Mouse (Mus musculus) myocyte (in vitro differentiated cells): ENCODE data around the gene Creg1.

Experiments used
- CEBPB ChIP-seq: IDR thresholded peaks from 2 replicates; pipeline ENCODE4 v1.6.1; 2011; ENCODE audit warnings: mild to moderate bottlenecking, moderate library complexity; ENCODE audit not compliant: poor library complexity, insufficient read depth, severe bottlenecking
- MAX ChIP-seq: IDR thresholded peaks from one replicate; pipeline ENCODE4 v1.6.1; 2011; ENCODE audit warnings: low read depth, mild to moderate bottlenecking, control low read depth
- MYOD1 ChIP-seq, 3 experiments: IDR thresholded peaks; one replicate each; pipeline ENCODE4 v1.6.1; 2011; ENCODE audit warnings: control low read depth in 2 of 3, low read depth in 2 of 3, mild to moderate bottlenecking in 2 of 3, moderate library complexity in 1 of 3; ENCODE audit not compliant: insufficient read length in 2 of 3, control insufficient read depth in 1 of 3
- MYOG ChIP-seq, 3 experiments: IDR thresholded peaks; one replicate each; pipeline ENCODE4 v1.6.1; 2011; ENCODE audit warnings: control low read depth in 2 of 3, low read depth in 2 of 3, mild to moderate bottlenecking in 2 of 3; ENCODE audit not compliant: insufficient read length in 2 of 3, control insufficient read depth in 1 of 3, insufficient read depth in 1 of 3
- SRF ChIP-seq: IDR thresholded peaks from one replicate; pipeline ENCODE4 v1.6.1; 2011; ENCODE audit warnings: low read depth; ENCODE audit not compliant: control insufficient read depth, insufficient read length
- TCF12 ChIP-seq: IDR thresholded peaks from one replicate; pipeline ENCODE4 v1.6.1; 2011; ENCODE audit warnings: mild to moderate bottlenecking, control low read depth; ENCODE audit not compliant: poor library complexity, insufficient read depth, severe bottlenecking
- USF1 ChIP-seq: IDR thresholded peaks from one replicate; pipeline ENCODE4 v1.6.1; 2011; ENCODE audit warnings: low read depth, mild to moderate bottlenecking, control low read depth, moderate library complexity

DNA sequence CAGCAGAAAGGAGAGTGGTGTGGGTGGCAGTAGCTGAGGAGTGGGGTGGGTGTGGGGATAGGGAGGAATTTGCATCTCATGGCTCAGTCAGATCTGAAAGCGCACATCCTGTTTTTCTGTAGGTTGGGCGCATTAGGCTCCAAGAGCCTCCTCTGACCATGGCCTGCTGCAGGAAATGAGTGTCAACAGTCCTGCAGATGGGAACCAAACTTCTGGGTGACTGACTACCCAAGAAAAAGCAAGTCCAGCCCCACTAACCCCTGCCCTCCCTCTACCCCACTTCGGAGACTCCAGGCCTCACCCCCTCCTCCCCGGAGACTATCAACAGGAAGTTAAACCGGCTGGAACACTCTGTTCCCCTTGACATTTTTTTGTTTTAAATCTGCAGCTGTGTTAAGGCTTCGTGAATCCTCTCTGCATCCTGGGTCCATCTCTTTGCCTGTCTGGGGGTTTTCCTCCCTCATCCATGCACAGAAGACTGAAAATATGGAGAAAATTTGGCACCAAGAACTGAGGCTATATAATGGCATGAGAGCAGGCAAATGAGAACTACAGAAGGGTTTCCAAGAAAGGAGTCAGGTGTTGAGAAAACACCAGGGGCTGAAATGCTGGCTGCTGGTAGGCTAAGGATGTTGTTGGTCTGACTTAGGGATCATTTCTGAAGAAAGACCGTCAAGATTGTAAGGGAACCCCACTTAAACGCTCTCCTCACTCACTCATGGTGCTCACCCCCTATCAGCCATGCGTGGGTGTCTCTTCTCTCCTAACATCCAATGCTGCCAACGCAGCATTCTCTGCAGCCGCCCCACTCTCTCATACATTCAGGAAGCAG, 45.6 kb upstream of the Creg1 start:
- no peak for TF ChIP-seq USF1
- no peak for TF ChIP-seq MAX
- TF ChIP-seq MYOG (IDR thresholded peaks at IDR 0.05; ENCODE audit: control insufficient read depth in 1 of 3, insufficient read depth in 1 of 3, insufficient read length in 2 of 3, low read depth in 2 of 3), result no peak
- no peak for TF ChIP-seq MYOD1 (IDR thresholded peaks at IDR 0.05; ENCODE audit: control insufficient read depth in 1 of 3, insufficient read length in 2 of 3, low read depth in 2 of 3)
- no peak for TF ChIP-seq SRF
- TF ChIP-seq CEBPB, result no peak
- TF ChIP-seq TCF12, result no peak
